Mouse (Mus musculus) hindbrain, postnatal 0 days (tissue): ENCODE results near the gene Slc6a11. TPM values are rescaled to one million over a fixed set of nuclear protein-coding genes. Genes with fewer than 3 reads are reported as not detected.

Experiments used
- ATAC-seq: fragments of 200-750 bp; cut with Nextera tagmentation; 2 replicates; pipeline ENCODE4 v1.8.0; 2017; ENCODE audit warnings: mild to moderate bottlenecking, moderate TSS enrichment, moderate library complexity
- DNase-seq: peaks from one replicate; pipeline ENCODE4 v3.0.0-alpha.2; 2015; ENCODE audit warnings: low spot score
- H3K27ac ChIP-seq: fragments of 300-500 bp; sonication (generic); 2 replicates; pipeline ENCODE4 v1.5.1; 2014; ENCODE audit warnings: mild to moderate bottlenecking
- H3K27me3 ChIP-seq: fragments of 300-500 bp; sonication (generic); 2 replicates; pipeline ENCODE4 v1.6.1; 2014; ENCODE audit warnings: low read length, mixed read lengths; ENCODE audit not compliant: insufficient read depth
- H3K36me3 ChIP-seq: fragments of 300-500 bp; sonication (generic); 2 replicates; pipeline ENCODE4 v1.6.1; 2014; ENCODE audit warnings: low read length, mixed read lengths; ENCODE audit not compliant: insufficient read depth
- H3K4me1 ChIP-seq: fragments of 300-500 bp; sonication (generic); 2 replicates; pipeline ENCODE4 v1.6.1; 2014; ENCODE audit warnings: antibody characterized with exemption, low read length, mixed read lengths; ENCODE audit not compliant: insufficient read depth
- H3K4me2 ChIP-seq: fragments of 300-500 bp; sonication (generic); 2 replicates; pipeline ENCODE4 v1.6.1; 2014; ENCODE audit warnings: low read depth, mild to moderate bottlenecking, low read length, moderate library complexity, mixed read lengths
- H3K4me3 ChIP-seq: fragments of 300-500 bp; sonication (generic); 2 replicates; pipeline ENCODE4 v1.5.1; 2014; ENCODE audit warnings: low read length
- H3K9ac ChIP-seq: fragments of 300-500 bp; sonication (generic); replicated peaks from 2 replicates; pipeline ENCODE4 v1.6.1; 2014; ENCODE audit warnings: mild to moderate bottlenecking, low read length, moderate library complexity, mixed read lengths
- H3K9me3 ChIP-seq: fragments of 300-500 bp; sonication (generic); 2 replicates; pipeline ENCODE4 v1.6.1; 2016; ENCODE audit warnings: low read length, mixed read lengths
- CTCF ChIP-seq: IDR thresholded peaks from 2 replicates; pipeline ENCODE4 v1.5.1; 2016; ENCODE audit warnings: antibody characterized with exemption, control low read depth, low read depth
- WGBS: fragments of 180-500 bp; shearing (Covaris S2); extraction: QIAGEN DNeasy Blood & Tissue Kit; methylation state at CpG from one replicate; pipeline ENCODE4 v1.1.7; 2014; 5-methylcytosine and 5-hydroxymethylcytosine counted together
- polyA plus RNA-seq: library from polyadenylated mRNA; unstranded; fragments of >200 nt; fragmentation: Nextera tagmentation; extraction: Ambion mirVana; gene quantifications from 2 replicates; pipeline ENCODE4 v1.2.1, GENCODE M21; 2015
- total RNA-seq: library from RNA; depleted of rRNA; stranded (reverse); fragments of >200 nt; gene quantifications from 2 replicates; pipeline ENCODE4 v1.2.3, GENCODE M21; 2014; rRNA removed

Gene Slc6a11
- 292 and 308 TPM in 2 replicates for total RNA-seq
- 152 and 154 TPM in 2 replicates for polyA plus RNA-seq

GRCm38 (mm10) chr6:114131122-114131872, at the start of gene Slc6a11:
Gene Slc6a11 (plus strand): TSS chr6:114131241.
- no peak for TF ChIP-seq CTCF
- DNase-seq (peak; percentile 68), ATAC-seq (peak; percentile 71)
- WGBS, result 3% methylated on average over 71 of the region's 76 CpGs
- Histone ChIP-seq H3K27ac (peak within 1 kb of the TSS; percentile 69), H3K4me3 (peak within 1 kb of the TSS; percentile 56), H3K27me3 (no peaks in the 10 kb centered on the region), H3K4me1 (no peaks in the 10 kb centered on the region), H3K4me2 (peak within 1 kb of the TSS; percentile 89), H3K9me3 (no peaks in the 10 kb centered on the region), H3K9ac (peak within 1 kb of the TSS; percentile 70), H3K36me3 (no peaks in the 10 kb centered on the region)

GRCm38 (mm10) chr6:114087106-114087505, 43.9 kb upstream of the Slc6a11 start:
- H3K27ac ChIP-seq, result no peak overlapping the region
- H3K4me1 ChIP-seq, result no peaks in the 10 kb centered on the region
- WGBS, result 31% methylated on average over 7 of the region's 7 CpGs
- peak; percentile 37 for DNase-seq
- H3K27me3 ChIP-seq, result no peaks in the 10 kb centered on the region
- H3K9ac ChIP-seq, result no peak overlapping the region
- no peak overlapping the region for H3K4me2 ChIP-seq
- H3K9me3 ChIP-seq, result no peaks in the 10 kb centered on the region
- H3K36me3 ChIP-seq, result no peaks in the 10 kb centered on the region
- no peak for ATAC-seq
- no peak overlapping the region for H3K4me3 ChIP-seq
- TF ChIP-seq CTCF, result no peak

GRCm38 (mm10) chr6:114089626-114090025, 41.4 kb upstream of the Slc6a11 start:
- Histone ChIP-seq H3K36me3 (no peaks in the 10 kb centered on the region), H3K4me1 (peaks cover 3% of the 10 kb centered on the region; the same call in 1 of the 2 replicates), H3K4me2 (no peak overlapping the region), H3K9ac (no peak overlapping the region), H3K4me3 (no peak overlapping the region), H3K9me3 (no peaks in the 10 kb centered on the region), H3K27me3 (no peaks in the 10 kb centered on the region), H3K27ac (no peak overlapping the region)
- 8% methylated on average over 5 of the region's 5 CpGs for WGBS
- peak; percentile 96 for TF ChIP-seq CTCF
- peak; percentile 86 for DNase-seq
- ATAC-seq, result peak; percentile 38

- H3K36me3 ChIP-seq, result no peaks in the 10 kb centered on the region
- H3K4me2 ChIP-seq, result no peak overlapping the region
- H3K9ac ChIP-seq, result no peak overlapping the region
- peaks cover 3% of the 10 kb centered on the region; the same call in 1 of the 2 replicates for H3K4me1 ChIP-seq
- no peak overlapping the region for H3K27ac ChIP-seq
- WGBS, result 20% methylated on average over 9 of the region's 9 CpGs
- H3K9me3 ChIP-seq, result no peaks in the 10 kb centered on the region
- no peak overlapping the region for H3K4me3 ChIP-seq
- ATAC-seq (no peak), DNase-seq (peak; percentile 19)
- no peaks in the 10 kb centered on the region for H3K27me3 ChIP-seq
- no peak for TF ChIP-seq CTCF
These were observed 38.8 kb upstream of the Slc6a11 start for GRCm38 (mm10) chr6:114092216-114092615.

GRCm38 (mm10) chr6:114094251-114094650, 36.8 kb upstream of the Slc6a11 start:
- DNase-seq, result peak; percentile 85
- WGBS, result 14% methylated on average over 16 of the region's 16 CpGs
- Histone ChIP-seq H3K4me3 (no peak overlapping the region), H3K9ac (no peak overlapping the region), H3K4me2 (no peak overlapping the region), H3K36me3 (no peaks in the 10 kb centered on the region), H3K9me3 (no peaks in the 10 kb centered on the region), H3K4me1 (peaks cover 3% of the 10 kb centered on the region; the same call in 1 of the 2 replicates), H3K27ac (peak overlapping the region; percentile 79; the same call in 1 of the 2 replicates), H3K27me3 (no peaks in the 10 kb centered on the region)
- no peak for TF ChIP-seq CTCF
- ATAC-seq, result peak; percentile 91

GRCm38 (mm10) chr6:114096574-114096973, 34.5 kb upstream of the Slc6a11 start:
- ATAC-seq, result no peak
- Histone ChIP-seq H3K9me3 (no peaks in the 10 kb centered on the region), H3K27me3 (no peaks in the 10 kb centered on the region), H3K4me2 (no peak overlapping the region), H3K4me1 (peaks cover 3% of the 10 kb centered on the region; the same call in 1 of the 2 replicates), H3K9ac (no peak overlapping the region), H3K36me3 (no peaks in the 10 kb centered on the region), H3K4me3 (no peak overlapping the region), H3K27ac (no peak overlapping the region)
- 83% methylated on average over 6 of the region's 6 CpGs for WGBS
- peak; percentile 16 for DNase-seq
- peak; percentile 26; the same call in 1 of the 2 replicates for TF ChIP-seq CTCF

- 48% methylated on average over 8 of the region's 8 CpGs for WGBS
- Histone ChIP-seq H3K4me3 (no peak overlapping the region), H3K4me2 (no peak overlapping the region), H3K9ac (no peak overlapping the region), H3K27ac (no peak overlapping the region), H3K27me3 (no peaks in the 10 kb centered on the region), H3K36me3 (no peaks in the 10 kb centered on the region), H3K9me3 (no peaks in the 10 kb centered on the region), H3K4me1 (no peaks in the 10 kb centered on the region)
- ATAC-seq (peak; percentile 48; the same call in 1 of the 2 replicates), DNase-seq (peak; percentile 15)
- no peak for TF ChIP-seq CTCF
These were observed 29.1 kb upstream of the Slc6a11 start for GRCm38 (mm10) chr6:114101923-114102322.
